Mouse (Mus musculus) MEL-GATA-1-ER (cell line): ENCODE measurements around the gene Clec16a.
A peak's percentile ranks its signal among the peaks of the same experiment; 100 is the strongest.

Experiments used
- DNase-seq: peaks from one replicate; pipeline ENCODE4 v3.0.0-alpha.2; 2012; ENCODE audit warnings: low read depth; ENCODE audit errors: extremely low read depth

Gene Clec16a

GRCm38 (mm10) chr16:10786288-10786687, 241.1 kb downstream of the Clec16a start:
- peak; percentile 80 for DNase-seq

- no peak for DNase-seq
These were observed 241.8 kb downstream of the Clec16a start for GRCm38 (mm10) chr16:10786782-10787547.

- no peak for DNase-seq
These were observed 242.5 kb downstream of the Clec16a start for GRCm38 (mm10) chr16:10787548-10788058.

- no peak for DNase-seq
These were observed 243.1 kb downstream of the Clec16a start, which contains the start of gene Tnp2 for GRCm38 (mm10) chr16:10788271-10788670. TSS of gene Tnp2 (minus strand) at chr16:10788660.

- DNase-seq: no peak
These were observed 243.7 kb downstream of the Clec16a start for GRCm38 (mm10) chr16:10788866-10789265.

- DNase-seq: no peak
These were observed 245.6 kb downstream of the Clec16a start, which contains the start of gene Prm3 for GRCm38 (mm10) chr16:10790702-10791101. TSS of gene Prm3 (minus strand) at chr16:10790914.
